Mouse (Mus musculus) myocyte (in vitro differentiated cells): ENCODE results near the gene Mmaa. TPM values are rescaled to one million over a fixed set of nuclear protein-coding genes. Genes with fewer than 3 reads are reported as not detected.

Experiments used
- H3K27me3 ChIP-seq: one replicate; pipeline ENCODE4 v1.6.1; 2011; ENCODE audit not compliant: control insufficient read depth, insufficient read depth, insufficient read length
- H3K36me3 ChIP-seq: one replicate; pipeline ENCODE4 v1.6.1; 2011; ENCODE audit not compliant: control insufficient read depth, insufficient read depth
- H3K4me2 ChIP-seq: one replicate; pipeline ENCODE4 v1.6.1; 2011; ENCODE audit warnings: low read depth, control low read depth
- H3K4me3 ChIP-seq: one replicate; pipeline ENCODE4 v1.5.1; 2011; ENCODE audit warnings: mild to moderate bottlenecking, control low read depth, moderate library complexity
- H3K79me2 ChIP-seq: one replicate; pipeline ENCODE4 v1.6.1; 2011; ENCODE audit not compliant: control insufficient read depth, insufficient read depth
- H3ac ChIP-seq: one replicate; pipeline ENCODE4 v1.6.1; 2011; ENCODE audit not compliant: control insufficient read depth, insufficient read length
- CEBPB ChIP-seq: IDR thresholded peaks from 2 replicates; pipeline ENCODE4 v1.6.1; 2011; ENCODE audit warnings: mild to moderate bottlenecking, moderate library complexity; ENCODE audit not compliant: poor library complexity, insufficient read depth, severe bottlenecking
- E2F4 ChIP-seq: IDR thresholded peaks from one replicate; pipeline ENCODE4 v1.6.1; 2011; ENCODE audit warnings: mild to moderate bottlenecking, control low read depth, moderate library complexity; ENCODE audit not compliant: insufficient read depth
- MAX ChIP-seq: IDR thresholded peaks from one replicate; pipeline ENCODE4 v1.6.1; 2011; ENCODE audit warnings: low read depth, mild to moderate bottlenecking, control low read depth
- MYOD1 ChIP-seq, 3 experiments: IDR thresholded peaks; one replicate each; pipeline ENCODE4 v1.6.1; 2011; ENCODE audit warnings: control low read depth in 2 of 3, low read depth in 2 of 3, mild to moderate bottlenecking in 2 of 3, moderate library complexity in 1 of 3; ENCODE audit not compliant: insufficient read length in 2 of 3, control insufficient read depth in 1 of 3
- MYOG ChIP-seq, 3 experiments: IDR thresholded peaks; one replicate each; pipeline ENCODE4 v1.6.1; 2011; ENCODE audit warnings: control low read depth in 2 of 3, low read depth in 2 of 3, mild to moderate bottlenecking in 2 of 3; ENCODE audit not compliant: insufficient read length in 2 of 3, control insufficient read depth in 1 of 3, insufficient read depth in 1 of 3
- POLR2A ChIP-seq: IDR thresholded peaks from one replicate; pipeline ENCODE4 v1.6.1; 2011; ENCODE audit warnings: low read depth, mild to moderate bottlenecking, control low read depth, moderate library complexity; ENCODE audit not compliant: insufficient read length
- POLR2AphosphoS2 ChIP-seq: IDR thresholded peaks from one replicate; pipeline ENCODE4 v1.6.1; 2011; ENCODE audit warnings: low read depth, control low read depth; ENCODE audit not compliant: insufficient read length
- REST ChIP-seq: IDR thresholded peaks from one replicate; pipeline ENCODE4 v1.6.1; 2011; ENCODE audit warnings: mild to moderate bottlenecking, control low read depth, moderate library complexity; ENCODE audit not compliant: insufficient read depth, insufficient read length
- SRF ChIP-seq: IDR thresholded peaks from one replicate; pipeline ENCODE4 v1.6.1; 2011; ENCODE audit warnings: low read depth; ENCODE audit not compliant: control insufficient read depth, insufficient read length
- TCF12 ChIP-seq: IDR thresholded peaks from one replicate; pipeline ENCODE4 v1.6.1; 2011; ENCODE audit warnings: mild to moderate bottlenecking, control low read depth; ENCODE audit not compliant: poor library complexity, insufficient read depth, severe bottlenecking
- TCF3 ChIP-seq: IDR thresholded peaks from one replicate; pipeline ENCODE4 v1.6.1; 2011; ENCODE audit warnings: low read depth, control low read depth; ENCODE audit not compliant: insufficient read length
- USF1 ChIP-seq: IDR thresholded peaks from one replicate; pipeline ENCODE4 v1.6.1; 2011; ENCODE audit warnings: low read depth, mild to moderate bottlenecking, control low read depth, moderate library complexity
- polyA plus RNA-seq: library from polyadenylated mRNA; unstranded; fragments of >200 nt; fragmentation: generic; extraction: Trizol; gene quantifications from one replicate; pipeline ENCODE4 v1.2.1, GENCODE M21; 2012; ENCODE audit warnings: missing spikeins

Gene Mmaa
- polyA plus RNA-seq: 5.9 TPM

GRCm38 (mm10) chr8:79294610-79295275, at the start of gene Mmaa:
Mmaa (minus strand) TSS chr8:79294937.
- H3K27me3 ChIP-seq: no peaks in the 10 kb centered on the region
- peak within 1 kb of the TSS; percentile 93 for H3K4me2 ChIP-seq
- no peaks in the 10 kb centered on the region for H3K36me3 ChIP-seq
- H3ac ChIP-seq: peak within 1 kb of the TSS; percentile 17
- H3K79me2 ChIP-seq: peaks cover 9% of the 10 kb centered on the region
- peak within 1 kb of the TSS; percentile 52 for H3K4me3 ChIP-seq
- TF ChIP-seq POLR2A: peak; percentile 96
- TF ChIP-seq SRF: no peak
- peak; percentile 98 for TF ChIP-seq POLR2AphosphoS2
- TF ChIP-seq USF1: no peak
- peak; percentile 2 for TF ChIP-seq REST
- TF ChIP-seq TCF12: no peak
- TF ChIP-seq E2F4: peak; percentile 31
- TF ChIP-seq CEBPB: no peak
- peak in 1 of 3 experiments; percentile 31 for TF ChIP-seq MYOG (IDR thresholded peaks at IDR 0.05; ENCODE audit: control insufficient read depth in 1 of 3, insufficient read depth in 1 of 3, insufficient read length in 2 of 3, low read depth in 2 of 3)
- peak in 2 of 3 experiments; percentile 50 to 58 for TF ChIP-seq MYOD1 (IDR thresholded peaks at IDR 0.05; ENCODE audit: control insufficient read depth in 1 of 3, insufficient read length in 2 of 3, low read depth in 2 of 3)
- no peak for TF ChIP-seq TCF3
- no peak for TF ChIP-seq MAX

- H3K4me2 ChIP-seq: no peak overlapping the region
- no peak overlapping the region for H3K4me3 ChIP-seq
- H3ac ChIP-seq: no peak overlapping the region
- no peaks in the 10 kb centered on the region for H3K79me2 ChIP-seq
- H3K36me3 ChIP-seq: peaks cover 16% of the 10 kb centered on the region
- no peaks in the 10 kb centered on the region for H3K27me3 ChIP-seq
- TF ChIP-seq SRF: no peak
- no peak for TF ChIP-seq CEBPB
- TF ChIP-seq MYOG (IDR thresholded peaks at IDR 0.05; ENCODE audit: control insufficient read depth in 1 of 3, insufficient read depth in 1 of 3, insufficient read length in 2 of 3, low read depth in 2 of 3): no peak
Measured at GRCm38 (mm10) chr8:79341236-79341635, 46.5 kb upstream of the Mmaa start.

- Histone ChIP-seq H3K4me3 (no peak overlapping the region), H3K79me2 (no peaks in the 10 kb centered on the region), H3K27me3 (no peaks in the 10 kb centered on the region), H3K4me2 (no peak overlapping the region), H3K36me3 (peaks cover 8% of the 10 kb centered on the region), H3ac (no peak overlapping the region)
- no peak for TF ChIP-seq TCF3
- TF ChIP-seq TCF12: no peak
- no peak for TF ChIP-seq E2F4
- no peak for TF ChIP-seq SRF
- no peak for TF ChIP-seq POLR2A
- no peak for TF ChIP-seq POLR2AphosphoS2
- TF ChIP-seq USF1: no peak
- TF ChIP-seq MYOD1 (IDR thresholded peaks at IDR 0.05; ENCODE audit: control insufficient read depth in 1 of 3, insufficient read length in 2 of 3, low read depth in 2 of 3): no peak
- TF ChIP-seq REST: no peak
- TF ChIP-seq MYOG (IDR thresholded peaks at IDR 0.05; ENCODE audit: control insufficient read depth in 1 of 3, insufficient read depth in 1 of 3, insufficient read length in 2 of 3, low read depth in 2 of 3): no peak
- no peak for TF ChIP-seq MAX
- no peak for TF ChIP-seq CEBPB
Measured at GRCm38 (mm10) chr8:79339555-79339954, 44.8 kb upstream of the Mmaa start.

- no peaks in the 10 kb centered on the region for H3K79me2 ChIP-seq
- TF ChIP-seq MAX: no peak
- no peak for TF ChIP-seq SRF
- TF ChIP-seq CEBPB: no peak
- no peak for TF ChIP-seq TCF3
- TF ChIP-seq TCF12: no peak
- no peak for TF ChIP-seq REST
- no peaks in the 10 kb centered on the region for H3K27me3 ChIP-seq
- H3ac ChIP-seq: no peak overlapping the region
- no peak overlapping the region for H3K4me3 ChIP-seq
- peaks cover 8% of the 10 kb centered on the region for H3K36me3 ChIP-seq
- no peak overlapping the region for H3K4me2 ChIP-seq
Measured at GRCm38 (mm10) chr8:79338619-79339018, 43.9 kb upstream of the Mmaa start.

- no peaks in the 10 kb centered on the region for H3K79me2 ChIP-seq
- no peaks in the 10 kb centered on the region for H3K36me3 ChIP-seq
- H3K27me3 ChIP-seq: no peaks in the 10 kb centered on the region
- no peak overlapping the region for H3K4me3 ChIP-seq
- H3K4me2 ChIP-seq: no peak overlapping the region
- H3ac ChIP-seq: no peak overlapping the region
- TF ChIP-seq POLR2AphosphoS2: no peak
- TF ChIP-seq TCF12: no peak
- TF ChIP-seq MYOG (IDR thresholded peaks at IDR 0.05; ENCODE audit: control insufficient read depth in 1 of 3, insufficient read depth in 1 of 3, insufficient read length in 2 of 3, low read depth in 2 of 3): no peak
- no peak for TF ChIP-seq CEBPB
- TF ChIP-seq MYOD1 (IDR thresholded peaks at IDR 0.05; ENCODE audit: control insufficient read depth in 1 of 3, insufficient read length in 2 of 3, low read depth in 2 of 3): no peak
- no peak for TF ChIP-seq SRF
- TF ChIP-seq USF1: no peak
- no peak for TF ChIP-seq TCF3
Measured at GRCm38 (mm10) chr8:79332109-79332900, 37.6 kb upstream of the Mmaa start.
